Mouse (Mus musculus) spleen, adult 2 months (tissue): ENCODE results near the gene Ctxn1. TPM values are rescaled to one million over a fixed set of nuclear protein-coding genes. Genes with fewer than 3 reads are reported as not detected.

Experiments
- DNase-seq, 2 experiments: peaks; one replicate each; pipeline versions ENCODE4 v3.0.0 to v3.0.0-alpha.2; 2012 to 2021; ENCODE audit warnings: low spot score in 2 of 2, low read depth in 1 of 2
- H3K27ac ChIP-seq: fragments of 200-500 bp; 2 replicates; pipeline ENCODE4 v1.5.1; 2012; ENCODE audit warnings: low read length, inconsistent platforms; ENCODE audit not compliant: insufficient read depth
- H3K27me3 ChIP-seq: fragments of 200-500 bp; 2 replicates; pipeline ENCODE4 v1.6.1; 2012; ENCODE audit warnings: mild to moderate bottlenecking, moderate library complexity, low read length, inconsistent platforms; ENCODE audit not compliant: control insufficient read depth, insufficient read depth
- H3K36me3 ChIP-seq: fragments of 200-500 bp; 2 replicates; pipeline ENCODE4 v1.6.1; 2012; ENCODE audit warnings: mild to moderate bottlenecking, low read length, inconsistent platforms; ENCODE audit not compliant: control insufficient read depth, insufficient read depth
- H3K4me1 ChIP-seq: fragments of 200-500 bp; 2 replicates; pipeline ENCODE4 v1.6.1; 2011; ENCODE audit warnings: inconsistent platforms; ENCODE audit not compliant: control insufficient read depth, insufficient read depth, insufficient read length
- H3K4me3 ChIP-seq: fragments of 200-500 bp; 2 replicates; pipeline ENCODE4 v1.5.1; 2011; ENCODE audit warnings: mild to moderate bottlenecking, inconsistent platforms; ENCODE audit not compliant: insufficient read depth, insufficient read length; ENCODE audit errors: extremely low read depth
- CTCF ChIP-seq: fragments of 200-500 bp; IDR thresholded peaks from 2 replicates; pipeline ENCODE4 v1.5.1; 2011; ENCODE audit warnings: mild to moderate bottlenecking, inconsistent platforms; ENCODE audit not compliant: insufficient read depth, insufficient read length, insufficient replicate concordance; ENCODE audit errors: extremely low read depth
- POLR2A ChIP-seq: fragments of 200-500 bp; IDR thresholded peaks from 2 replicates; pipeline ENCODE4 v1.6.1; 2011; ENCODE audit warnings: low read depth, low read length, inconsistent platforms
- WGBS: fragments of 180-500 bp; shearing (Covaris S2); methylation state at CpG from one replicate; pipeline ENCODE4 v1.1.7; 2018; 5-methylcytosine and 5-hydroxymethylcytosine counted together
- polyA plus RNA-seq: library from polyadenylated mRNA; depleted of rRNA; stranded (reverse); fragments of >200 nt; gene quantifications from 2 replicates; pipeline ENCODE4 v1.2.3, GENCODE M21; 2012

The Ctxn1 gene
- polyA plus RNA-seq, 1 experiment = 4.1 TPM

DNA sequence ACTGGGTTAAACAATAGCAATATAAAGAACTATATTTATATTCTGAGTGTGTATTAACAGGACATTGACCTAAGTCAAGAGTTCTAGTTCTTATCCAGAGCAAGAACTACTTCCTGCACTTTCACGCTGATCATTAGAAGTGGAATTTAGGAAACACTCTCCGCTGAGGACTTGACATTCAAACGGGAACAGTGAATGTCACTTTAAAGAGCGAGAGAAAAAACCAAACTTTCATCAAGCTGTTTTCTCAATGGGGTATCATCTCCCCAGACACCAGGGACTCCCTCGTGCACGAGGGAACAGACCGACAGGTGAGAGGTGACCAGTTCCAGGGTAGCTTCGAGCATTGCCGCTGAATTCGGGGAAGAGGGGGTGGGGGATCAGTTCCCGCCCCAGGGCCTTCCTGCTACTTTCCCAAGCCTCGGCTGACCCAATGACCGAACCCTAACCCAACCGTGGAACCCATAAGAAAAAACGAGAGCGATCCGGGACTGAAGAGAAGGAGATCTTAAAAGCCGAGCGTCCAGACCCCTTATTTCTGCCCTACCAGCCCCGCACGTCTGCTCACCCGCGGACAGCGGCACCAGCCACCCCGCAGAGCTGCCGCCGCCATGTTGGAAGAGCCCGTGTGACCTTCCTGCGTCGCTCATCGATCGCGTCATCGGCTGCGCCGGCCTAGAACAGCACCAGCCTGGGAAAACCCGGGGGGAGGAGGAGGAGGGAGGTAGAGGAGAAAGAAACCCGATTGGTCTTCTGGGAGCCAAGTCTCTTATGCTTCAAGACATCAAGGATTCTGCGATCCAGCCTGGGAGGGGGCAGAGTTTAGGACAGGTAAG is 16.4 kb upstream of the Ctxn1 start, which contains the start of gene Timm44:
Gene Timm44, minus strand, starts transcription at position 639 of the 836 bp plus-strand sequence.
- Histone ChIP-seq H3K27ac (peak within 1 kb of the TSS; percentile 61), H3K4me3 (peak within 1 kb of the TSS; percentile 74), H3K36me3 (peaks cover 5% of the 10 kb centered on the region; the same call in 1 of the 2 replicates), H3K4me1 (peaks cover 4% of the 10 kb centered on the region; the same call in 1 of the 2 replicates), H3K27me3 (no peaks in the 10 kb centered on the region)
- peak; percentile 81 to 93 for DNase-seq
- TF ChIP-seq CTCF = no peak
- peak; percentile 58 for TF ChIP-seq POLR2A
- under 1% methylated on average over 39 of the region's 39 CpGs for WGBS

- Histone ChIP-seq H3K27ac (no peak overlapping the region), H3K4me3 (no peak overlapping the region), H3K27me3 (no peaks in the 10 kb centered on the region), H3K4me1 (no peaks in the 10 kb centered on the region), H3K36me3 (peaks cover 33% of the 10 kb centered on the region)
- no peak for TF ChIP-seq POLR2A
- no peak for DNase-seq
- WGBS = 94% methylated on average over 6 of the region's 6 CpGs
These were observed 10.5 kb upstream of the Ctxn1 start for GRCm38 (mm10) chr8:4269609-4270008.

- no peak overlapping the region for H3K27ac ChIP-seq
- TF ChIP-seq POLR2A = no peak
- TF ChIP-seq CTCF = peak; percentile 52; the same call in 1 of the 2 replicates
- H3K4me1 ChIP-seq = no peaks in the 10 kb centered on the region
- no peaks in the 10 kb centered on the region for H3K27me3 ChIP-seq
- H3K4me3 ChIP-seq = no peak overlapping the region
- DNase-seq = no peak
- 90% methylated on average over 15 of the region's 15 CpGs for WGBS
- peaks cover 35% of the 10 kb centered on the region for H3K36me3 ChIP-seq
These were observed 8.6 kb upstream of the Ctxn1 start for GRCm38 (mm10) chr8:4267627-4268026.

- Histone ChIP-seq H3K4me3 (no peak overlapping the region), H3K27ac (no peak overlapping the region), H3K27me3 (no peaks in the 10 kb centered on the region), H3K4me1 (no peaks in the 10 kb centered on the region), H3K36me3 (peaks cover 38% of the 10 kb centered on the region)
- no peak for DNase-seq
- TF ChIP-seq POLR2A = no peak
- no peak for TF ChIP-seq CTCF
- WGBS = 92% methylated on average over 15 of the region's 15 CpGs
These were observed 6.3 kb upstream of the Ctxn1 start for GRCm38 (mm10) chr8:4265160-4265914.

DNA sequence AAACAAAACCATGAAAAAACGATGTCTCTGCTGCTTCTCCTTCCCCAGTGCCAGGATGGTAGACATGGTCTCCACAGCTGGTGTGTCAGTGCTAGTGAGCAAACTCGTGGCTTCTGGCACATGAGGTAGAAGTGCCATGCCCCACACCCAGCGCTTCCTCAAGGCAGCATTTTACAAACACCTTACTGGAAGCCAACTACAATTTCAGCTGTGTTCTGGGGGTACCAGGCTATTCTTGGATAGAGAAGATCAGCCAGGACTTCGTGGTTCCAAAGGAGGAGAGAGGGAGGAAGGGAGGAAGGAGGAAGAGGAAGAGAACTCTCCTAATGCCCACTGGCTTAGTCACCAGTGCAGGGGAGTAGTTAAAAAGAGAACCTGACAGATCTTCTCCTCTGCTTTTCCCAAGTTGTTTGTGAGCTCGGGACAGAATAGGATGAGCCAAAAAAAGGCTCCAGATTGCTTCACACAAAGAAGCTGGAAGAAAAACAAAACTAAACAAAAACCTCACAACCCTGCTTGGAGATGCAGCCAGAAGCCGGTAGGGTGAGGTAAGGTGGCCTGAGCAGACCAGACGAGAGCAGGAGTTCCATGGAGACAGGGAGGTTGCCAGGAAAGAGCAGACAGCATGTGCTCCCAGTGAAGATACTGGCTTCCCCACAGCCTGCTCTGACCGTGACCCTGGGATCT is 4.2 kb upstream of the Ctxn1 start:
- no peak for DNase-seq
- Histone ChIP-seq H3K27ac (no peak overlapping the region), H3K27me3 (no peaks in the 10 kb centered on the region), H3K4me1 (peaks cover 11% of the 10 kb centered on the region; the same call in 1 of the 2 replicates), H3K36me3 (peaks cover 32% of the 10 kb centered on the region), H3K4me3 (no peak overlapping the region)
- WGBS = 77% methylated on average over 8 of the region's 8 CpGs
- TF ChIP-seq POLR2A = no peak
- no peak for TF ChIP-seq CTCF

- H3K36me3 ChIP-seq = peaks cover 16% of the 10 kb centered on the region
- no peak for DNase-seq
- WGBS = 93% methylated on average over 4 of the region's 4 CpGs
- TF ChIP-seq POLR2A (no peak), CTCF (no peak)
- peaks cover 11% of the 10 kb centered on the region for H3K4me1 ChIP-seq
- no peak overlapping the region for H3K27ac ChIP-seq
- H3K27me3 ChIP-seq = no peaks in the 10 kb centered on the region
- no peak overlapping the region for H3K4me3 ChIP-seq
These were observed 714 bp upstream of the Ctxn1 start for GRCm38 (mm10) chr8:4259805-4260170.
